Mouse (Mus musculus): Measurements from ENCODE around the gene Ybey.

GRCm38 (mm10) chr10:76486302-76486701 lies 17.4 kb upstream of the Ybey start:
- TF ChIP-seq CTCF (IDR thresholded peaks at IDR 0.05; ENCODE audit: low read depth, low read length), result no peak
- no peak for TF ChIP-seq GATA1 (IDR thresholded peaks at IDR 0.05; ENCODE audit: borderline replicate concordance, low read length)
- no peak for TF ChIP-seq GATA2 (IDR thresholded peaks at IDR 0.05; ENCODE audit: borderline replicate concordance, low read depth, low read length)
- TF ChIP-seq TAL1 (conservative IDR thresholded peaks at IDR 0.05; ENCODE audit: low read depth, low read length), result no peak
- no peak for TF ChIP-seq POLR2AphosphoS5 (IDR thresholded peaks at IDR 0.05; ENCODE audit: insufficient replicate concordance, low read depth, low read length)

Data from G1E (cell line).